Mouse (Mus musculus) CD4-positive helper T cell, adult 2 months (primary cell): Measurements from ENCODE around the gene Gm29106.
"Not testable (repeated sequence)": the region's sequence is repeated elsewhere in the genome, so short reads cannot be mapped to it uniquely, and the experiment has no call there.

Experiments used
- DNase-seq: peaks from one replicate; pipeline ENCODE4 v3.0.0-alpha.2; 2012; ENCODE audit warnings: low read depth, missing footprints, low spot score

Gm29106 gene

DNA sequence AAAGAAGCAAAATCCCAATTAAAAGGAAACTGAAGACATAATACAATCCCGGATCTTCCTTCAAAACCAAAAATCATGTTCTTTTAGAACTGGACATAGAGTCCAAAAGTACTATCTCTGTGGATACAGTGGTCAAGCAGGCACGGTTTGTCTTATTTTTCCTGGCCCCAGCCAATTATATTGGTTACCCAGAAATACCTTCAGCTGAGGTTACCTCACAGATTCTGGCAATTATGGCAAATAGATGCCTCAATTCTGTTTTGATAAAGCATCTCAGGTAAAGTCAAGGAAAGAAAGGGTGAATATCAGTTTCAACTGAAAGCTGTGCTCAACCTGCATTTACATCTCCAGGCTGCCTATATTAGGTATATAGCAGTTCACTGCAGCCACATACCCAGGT is at the start of gene Gm29106:
Gene Gm29106, plus strand, starts transcription at position 301 of the 400 bp plus-strand sequence.
- not testable (repeated sequence) for DNase-seq

DNA sequence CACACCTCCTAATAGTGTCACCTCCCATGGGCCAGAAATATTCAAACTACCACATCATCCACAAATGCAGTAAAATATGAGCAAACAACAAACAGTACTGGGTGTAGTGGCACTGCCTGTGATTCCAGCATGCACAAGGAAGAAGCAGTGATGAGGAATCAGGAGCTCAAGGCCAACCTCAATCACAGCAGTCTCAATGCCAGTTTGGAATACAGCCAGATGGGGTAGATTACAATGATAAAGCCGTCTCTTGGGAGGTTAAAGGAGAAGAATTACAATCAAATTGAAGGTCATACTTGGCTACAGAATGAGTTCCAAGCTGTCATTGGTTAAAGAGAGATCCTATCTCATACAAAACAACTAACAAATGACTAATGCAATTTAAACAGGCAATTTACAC is 52.2 kb downstream of the Gm29106 start:
- DNase-seq, result no peak

DNA sequence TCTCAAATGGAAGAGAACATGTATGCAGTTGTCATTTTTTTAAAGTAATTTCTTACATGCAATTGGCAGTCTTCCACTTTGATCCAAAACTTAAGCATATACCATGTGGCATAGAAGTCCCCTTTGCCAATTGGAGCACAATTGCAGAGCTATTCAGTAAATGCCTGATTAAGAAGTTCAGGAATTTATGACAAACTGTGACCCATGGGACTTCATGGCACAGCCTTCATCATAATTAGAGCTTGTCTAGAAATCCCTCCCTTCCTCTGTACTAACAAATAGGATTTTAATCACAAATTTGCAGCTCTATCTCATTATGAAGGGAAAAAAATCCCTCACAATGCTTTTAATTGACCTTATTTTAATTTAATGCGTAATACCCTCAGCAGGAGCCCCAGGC is 59.7 kb downstream of the Gm29106 start:
- DNase-seq, result no peak
